Mouse (Mus musculus): ENCODE measurements at regions not wholly inside any gene's neighbourhood (a gene's known extent, or its start where the extent isn't known, plus 50 kb on each side); places are given as distances from the start of the nearest gene placed in this dataset.

GRCm38 (mm10) chr10:46826639-46827038 lies 1249.0 kb downstream of the Hace1 start:
- no peak for DNase-seq

- no peak for DNase-seq
Observed at GRCm38 (mm10) chr10:46827109-46827812, 1249.6 kb downstream of the Hace1 start.

- DNase-seq = no peak
Observed at GRCm38 (mm10) chr10:46828164-46828563, 1250.5 kb downstream of the Hace1 start.

- DNase-seq = no peak
Observed at GRCm38 (mm10) chr10:46845578-46846314, 1268.1 kb downstream of the Hace1 start.

All from kidney, adult 8-10 months (tissue).